Mouse (Mus musculus) layer of hippocampus, adult 2 months (tissue): ENCODE results near the gene Gm49395. TPM values are rescaled to one million over a fixed set of nuclear protein-coding genes. Genes with fewer than 3 reads are reported as not detected.

Experiments
- DNase-seq, 2 experiments: peaks; one replicate each; pipeline ENCODE4 v3.0.0; 2022; ENCODE audit warnings: low spot score in 2 of 2
- H3K27ac ChIP-seq: fragments of 200-600 bp; 2 replicates; pipeline ENCODE4 v1.8.1; 2022
- H3K4me3 ChIP-seq: fragments of 200-600 bp; 2 replicates; pipeline ENCODE4 v1.8.1; 2022; ENCODE audit warnings: mild to moderate bottlenecking
- CTCF ChIP-seq: fragments of 200-600 bp; conservative IDR thresholded peaks from 2 replicates; pipeline ENCODE4 v1.8.1; 2022; ENCODE audit warnings: antibody characterized with exemption, mild to moderate bottlenecking, moderate library complexity
- total RNA-seq, 2 experiments: library from RNA; stranded (reverse); gene quantifications; 2 replicates each; pipeline ENCODE4 v1.2.3; 2021

Gm49395 gene
- total RNA-seq, 2 experiments from 2014 or later: 1.5 to 4.1 TPM

GRCm38 (mm10) chr13:115067324-115067967 is 34.3 kb downstream of the Gm49395 start:
- H3K27ac ChIP-seq: no peak overlapping the region
- H3K4me3 ChIP-seq: no peak overlapping the region
- DNase-seq: no peak
- TF ChIP-seq CTCF: no peak

- DNase-seq: no peak
- Histone ChIP-seq H3K4me3 (no peak overlapping the region), H3K27ac (no peak overlapping the region)
- no peak for TF ChIP-seq CTCF
These were observed 44.2 kb downstream of the Gm49395 start for GRCm38 (mm10) chr13:115057555-115057954.

DNA sequence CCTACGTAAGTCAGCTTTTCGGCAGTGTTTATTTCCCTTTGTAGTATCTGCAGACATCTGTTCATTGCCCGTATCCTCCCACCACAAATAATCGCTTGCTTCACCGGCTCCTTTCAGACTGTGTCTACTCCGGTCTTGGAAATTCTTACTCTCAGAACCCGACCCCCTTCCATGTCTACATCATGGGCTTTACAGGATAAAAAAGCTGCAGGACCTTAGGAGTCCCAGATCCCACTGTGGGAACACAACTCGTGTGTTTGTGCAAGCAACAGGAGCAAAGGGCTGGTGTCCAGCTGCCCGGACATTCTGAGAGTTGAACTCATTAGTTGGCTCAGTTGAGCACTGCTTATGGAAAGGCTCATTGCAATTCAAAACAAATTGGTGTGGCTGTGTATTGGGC is 46.9 kb downstream of the Gm49395 start:
- H3K27ac ChIP-seq: peak overlapping the region; percentile 43; the same call in 1 of the 2 replicates
- TF ChIP-seq CTCF: no peak
- H3K4me3 ChIP-seq: peak overlapping the region; percentile 20; the same call in 1 of the 2 replicates
- no peak for DNase-seq

GRCm38 (mm10) chr13:115052568-115052967 is 49.2 kb downstream of the Gm49395 start:
- TF ChIP-seq CTCF: no peak
- H3K27ac ChIP-seq: no peak overlapping the region
- H3K4me3 ChIP-seq: no peak overlapping the region; the same call in 1 of the 2 replicates
- DNase-seq: peak in 1 of 2 experiments; percentile 39

- H3K27ac ChIP-seq: no peak overlapping the region
- DNase-seq: peak in 1 of 2 experiments; percentile 5
- no peak for TF ChIP-seq CTCF
- no peak overlapping the region for H3K4me3 ChIP-seq
These were observed 50.8 kb downstream of the Gm49395 start for GRCm38 (mm10) chr13:115050660-115051559.

- Histone ChIP-seq H3K4me3 (no peak overlapping the region), H3K27ac (no peak overlapping the region)
- no peak for TF ChIP-seq CTCF
- no peak for DNase-seq
These were observed 59.1 kb downstream of the Gm49395 start for GRCm38 (mm10) chr13:115042652-115043051.

GRCm38 (mm10) chr13:115037304-115037703 is 64.4 kb downstream of the Gm49395 start:
- no peak for TF ChIP-seq CTCF
- Histone ChIP-seq H3K4me3 (no peak overlapping the region), H3K27ac (no peak overlapping the region)
- DNase-seq: no peak

- DNase-seq: no peak
- Histone ChIP-seq H3K4me3 (no peak overlapping the region), H3K27ac (no peak overlapping the region)
- no peak for TF ChIP-seq CTCF
These were observed 66.3 kb downstream of the Gm49395 start for GRCm38 (mm10) chr13:115035387-115035786.

- TF ChIP-seq CTCF: no peak
- Histone ChIP-seq H3K4me3 (no peak overlapping the region), H3K27ac (no peak overlapping the region)
- no peak for DNase-seq
These were observed 68.6 kb downstream of the Gm49395 start for GRCm38 (mm10) chr13:115033135-115033534.

DNA sequence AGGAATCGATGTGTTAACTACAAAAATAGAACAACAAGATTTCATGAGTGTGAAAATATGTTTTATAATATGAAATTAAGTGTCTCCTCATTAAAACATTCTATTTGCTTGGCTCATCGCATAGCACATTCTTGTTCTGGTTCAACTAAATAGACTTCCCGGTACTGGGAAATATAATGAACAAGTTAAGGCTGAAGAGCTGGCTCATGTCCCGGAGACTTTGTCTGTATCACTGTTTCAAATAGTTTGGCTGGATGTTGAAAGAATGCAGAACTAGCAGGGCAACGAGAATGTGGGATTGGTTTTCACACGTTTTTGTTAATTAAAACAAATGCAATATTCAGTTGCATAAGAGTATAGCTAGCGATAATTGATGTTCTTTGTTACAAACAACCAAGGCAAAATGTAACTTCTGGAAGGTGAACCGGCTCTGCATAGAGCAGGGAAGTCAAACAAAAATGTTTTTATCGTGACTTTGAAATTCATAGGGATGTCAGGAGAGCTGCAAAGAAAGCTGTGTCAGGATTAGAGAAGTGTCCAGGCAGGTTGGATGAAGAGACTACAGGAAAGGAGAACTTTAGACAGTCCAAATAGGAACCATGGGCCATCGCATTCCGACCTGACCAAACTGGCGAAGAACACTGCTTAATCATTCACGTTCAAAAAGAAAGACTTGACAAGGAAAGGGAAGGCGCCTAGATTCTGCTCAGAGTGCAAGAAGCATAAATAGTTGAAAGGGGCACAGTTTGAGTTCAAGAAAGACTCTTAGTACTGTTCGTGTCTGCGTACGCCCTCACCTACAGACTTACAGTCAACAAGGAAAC is 70.3 kb downstream of the Gm49395 start:
- Histone ChIP-seq H3K27ac (no peak overlapping the region), H3K4me3 (no peak overlapping the region)
- no peak for TF ChIP-seq CTCF
- DNase-seq: peak in 1 of 2 experiments; percentile 28

GRCm38 (mm10) chr13:115025394-115025793 is 76.3 kb downstream of the Gm49395 start:
- no peak for TF ChIP-seq CTCF
- Histone ChIP-seq H3K27ac (no peak overlapping the region), H3K4me3 (no peak overlapping the region)
- DNase-seq: no peak

DNA sequence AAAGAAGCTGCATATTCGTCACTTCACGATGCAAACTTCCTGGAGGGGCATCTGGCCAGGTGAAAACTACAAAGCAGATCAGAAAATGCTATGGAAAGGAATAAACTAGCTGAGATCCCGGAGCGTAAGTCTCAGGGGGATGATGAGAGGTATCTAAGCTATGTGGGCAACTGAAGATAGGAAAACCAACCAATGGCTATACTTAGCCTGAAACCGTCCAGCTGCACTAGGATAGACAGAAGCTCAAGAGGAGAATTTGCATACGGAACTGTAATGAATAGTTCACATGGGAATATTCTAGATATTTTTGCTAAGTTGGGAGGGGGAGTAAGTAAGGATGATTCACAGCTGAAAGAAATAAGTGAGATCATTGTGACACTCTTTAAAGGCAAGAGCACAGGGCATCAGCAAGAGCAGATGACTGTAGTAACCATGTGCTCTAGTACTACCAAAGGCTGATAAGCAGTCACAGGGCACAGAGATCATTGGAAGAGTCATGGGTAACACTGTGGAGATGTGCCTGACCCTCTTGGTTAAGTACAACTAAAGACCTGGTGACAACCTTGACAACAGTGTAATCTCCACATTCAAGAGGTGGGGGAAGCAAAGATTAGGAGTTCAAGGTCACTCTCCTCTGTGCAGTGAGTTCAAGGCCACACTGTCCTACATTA is 79.5 kb downstream of the Gm49395 start:
- DNase-seq: no peak
- no peak overlapping the region for H3K4me3 ChIP-seq
- no peak for TF ChIP-seq CTCF
- H3K27ac ChIP-seq: no peak overlapping the region
